Mouse (Mus musculus): ENCODE data around the gene Rfx2.

Gene Rfx2

DNA sequence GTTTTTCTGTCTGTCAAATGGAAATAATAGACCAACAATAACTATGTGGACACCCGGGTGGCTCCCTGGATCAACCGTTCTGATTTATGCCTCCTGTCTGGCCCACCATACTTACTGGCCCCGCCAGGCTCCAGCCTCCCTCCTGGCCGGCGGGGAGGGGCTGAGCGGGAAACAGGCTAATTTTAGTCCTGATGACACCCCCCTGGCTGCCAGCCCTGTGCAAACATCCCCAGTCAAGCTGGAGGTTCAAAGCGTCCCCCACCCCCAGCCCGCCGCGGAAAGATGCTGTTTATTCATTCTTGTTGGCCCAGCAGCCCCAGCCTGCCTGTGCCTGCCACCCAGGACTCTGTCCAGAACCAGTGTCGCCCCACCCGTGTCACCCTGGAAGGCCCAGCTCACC is 102.7 kb downstream of the Rfx2 start:
- in situ Hi-C loops (cut with MboI; ENCODE audit: low pct_unique_long_range_greater_than_20kb in 1 of 2, low sequenced_read_pairs in 2 of 2, unreplicated experiment in 1 of 2) = no loop called here

DNA sequence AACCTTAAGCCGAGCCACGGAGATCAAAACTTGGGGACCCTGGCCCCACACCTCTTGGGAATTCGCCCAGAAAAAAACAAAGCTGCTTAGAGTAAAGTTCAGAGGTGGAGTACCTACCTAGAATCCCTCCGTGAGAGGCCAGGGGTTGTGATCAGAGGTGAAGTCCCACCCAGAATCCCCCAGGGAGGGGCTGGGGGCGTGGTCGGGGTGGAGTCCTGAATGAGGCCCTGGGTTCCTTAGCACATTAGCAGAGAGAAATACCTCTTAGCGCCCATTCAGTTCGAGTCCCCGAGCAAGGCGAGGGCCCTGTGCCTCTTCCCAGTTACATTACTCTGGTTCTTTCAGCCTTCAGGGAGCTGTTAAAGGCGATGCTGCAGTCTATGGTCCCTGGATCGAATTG is 103.2 kb downstream of the Rfx2 start:
- in situ Hi-C loops (cut with MboI; ENCODE audit: low pct_unique_long_range_greater_than_20kb in 1 of 2, low sequenced_read_pairs in 2 of 2, unreplicated experiment in 1 of 2) = no loop called here

DNA sequence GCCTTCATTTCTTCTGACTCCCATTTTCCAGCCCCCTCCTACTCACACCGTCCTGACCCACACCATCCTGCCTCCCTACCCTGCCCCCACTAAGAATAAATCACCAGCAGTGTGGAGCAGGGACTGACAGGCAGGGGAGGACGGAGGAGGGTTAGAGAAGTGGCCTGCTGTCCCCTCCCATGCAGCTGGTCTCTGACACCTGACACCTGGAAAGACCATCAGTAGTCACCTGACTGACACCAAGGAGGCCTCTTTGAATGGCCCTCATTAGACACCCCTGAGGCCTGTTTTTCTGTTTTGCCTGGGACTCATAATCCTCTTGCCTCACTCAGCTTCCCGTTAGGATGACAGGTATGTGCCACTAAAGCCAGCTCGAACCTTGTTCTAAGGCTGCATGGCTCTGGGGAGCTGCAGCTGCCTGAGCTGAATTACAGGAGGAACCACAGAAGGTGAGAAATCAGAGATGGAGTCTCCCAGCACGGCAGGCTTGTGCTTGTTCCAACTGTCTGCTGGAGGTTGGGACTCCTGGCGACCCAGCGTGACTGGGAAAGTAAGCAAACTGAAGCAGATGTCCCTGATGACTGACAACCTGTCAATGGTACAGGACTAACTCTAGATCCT is 103.7 kb downstream of the Rfx2 start:
- in situ Hi-C loops (cut with MboI; ENCODE audit: low pct_unique_long_range_greater_than_20kb in 1 of 2, low sequenced_read_pairs in 2 of 2, unreplicated experiment in 1 of 2) = no loop called here

Measured in mouse embryonic stem cell (cell line).